Mouse (Mus musculus): ENCODE data around the gene Pla2g10. TPM values are rescaled to one million over a fixed set of nuclear protein-coding genes. Genes with fewer than 3 reads are reported as not detected.
"Not testable (repeated sequence)": the region's sequence is repeated elsewhere in the genome, so short reads cannot be mapped to it uniquely, and the experiment has no call there.

Pla2g10 gene
- polyA plus RNA-seq, 1 experiment from 2014 or later: 0.19 TPM

DNA sequence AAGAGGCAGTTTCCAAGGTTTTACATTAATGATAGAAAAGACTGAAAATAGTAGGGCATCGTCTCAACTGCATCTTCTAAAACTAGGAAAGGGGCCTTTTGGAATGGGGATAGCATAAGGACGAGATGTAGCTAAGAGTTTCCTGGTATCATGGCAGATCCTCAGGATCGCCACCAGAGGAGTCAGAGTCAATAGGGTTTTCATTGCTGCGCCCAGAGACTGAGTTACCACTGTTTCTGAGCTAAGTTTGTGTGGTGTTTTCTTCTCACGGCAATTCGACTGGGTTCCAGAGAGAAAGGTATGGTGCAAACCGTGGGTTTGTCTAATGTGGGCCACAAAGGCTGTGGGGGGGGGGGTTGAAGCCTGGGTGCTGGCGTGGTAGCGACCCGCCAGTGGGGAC lies 26.1 kb downstream of the Pla2g10 start:
- Histone ChIP-seq H3K36me3 (ENCODE audit: control insufficient read depth, insufficient read depth, low read length) (peaks cover 5% of the 10 kb centered on the region; the same call in 1 of the 2 replicates), H3K9ac (ENCODE audit: low read length) (no peak overlapping the region), H3K9me3 (ENCODE audit: control insufficient read depth, low read length) (no peaks in the 10 kb centered on the region), H3K4me3 (ENCODE audit: low read depth, low read length) (no peak overlapping the region), H3K27me3 (ENCODE audit: control insufficient read depth, insufficient read depth, low read length) (no peaks in the 10 kb centered on the region), H3K4me2 (no peak overlapping the region), H3K4me1 (ENCODE audit: control insufficient read depth, insufficient read depth, low read length) (no peaks in the 10 kb centered on the region), H3K27ac (ENCODE audit: low read depth, low read length) (no peak overlapping the region)
- ATAC-seq (ENCODE audit: low FRiP score) (no peak), DNase-seq (ENCODE audit: low spot score, missing footprints) (no peak)
- WGBS: 89% methylated on average over 10 of the region's 10 CpGs

- peaks cover 6% of the 10 kb centered on the region; the same call in 1 of the 2 replicates for H3K36me3 ChIP-seq (ENCODE audit: control insufficient read depth, insufficient read depth, low read length)
- WGBS: 95% methylated on average over 7 of the region's 7 CpGs
- ATAC-seq (ENCODE audit: low FRiP score): no peak
Measured at GRCm38 (mm10) chr16:13702184-13702583, 28.6 kb downstream of the Pla2g10 start.

GRCm38 (mm10) chr16:13698998-13699397 lies 31.8 kb downstream of the Pla2g10 start:
- Histone ChIP-seq H3K4me3 (ENCODE audit: low read depth, low read length) (no peak overlapping the region), H3K36me3 (ENCODE audit: control insufficient read depth, insufficient read depth, low read length) (peaks cover 15% of the 10 kb centered on the region), H3K27ac (ENCODE audit: low read depth, low read length) (no peak overlapping the region), H3K9ac (ENCODE audit: low read length) (no peak overlapping the region), H3K4me1 (ENCODE audit: control insufficient read depth, insufficient read depth, low read length) (no peaks in the 10 kb centered on the region), H3K9me3 (ENCODE audit: control insufficient read depth, low read length) (no peaks in the 10 kb centered on the region), H3K4me2 (no peak overlapping the region), H3K27me3 (ENCODE audit: control insufficient read depth, insufficient read depth, low read length) (no peaks in the 10 kb centered on the region)
- 89% methylated on average over 7 of the region's 7 CpGs for WGBS
- ATAC-seq (ENCODE audit: low FRiP score) (no peak), DNase-seq (ENCODE audit: low spot score, missing footprints) (no peak)

More at GRCm38 (mm10) chr16:13702184-13702583, 28.6 kb downstream of the Pla2g10 start:
- Histone ChIP-seq H3K4me1 (ENCODE audit: control insufficient read depth, insufficient read depth, low read length) (no peaks in the 10 kb centered on the region), H3K4me3 (ENCODE audit: low read depth, low read length) (no peak overlapping the region), H3K9me3 (ENCODE audit: control insufficient read depth, low read length) (no peaks in the 10 kb centered on the region), H3K9ac (ENCODE audit: low read length) (no peak overlapping the region), H3K27me3 (ENCODE audit: control insufficient read depth, insufficient read depth, low read length) (no peaks in the 10 kb centered on the region), H3K27ac (ENCODE audit: low read depth, low read length) (no peak overlapping the region), H3K4me2 (no peak overlapping the region)
- DNase-seq (ENCODE audit: low spot score, missing footprints): no peak

DNA sequence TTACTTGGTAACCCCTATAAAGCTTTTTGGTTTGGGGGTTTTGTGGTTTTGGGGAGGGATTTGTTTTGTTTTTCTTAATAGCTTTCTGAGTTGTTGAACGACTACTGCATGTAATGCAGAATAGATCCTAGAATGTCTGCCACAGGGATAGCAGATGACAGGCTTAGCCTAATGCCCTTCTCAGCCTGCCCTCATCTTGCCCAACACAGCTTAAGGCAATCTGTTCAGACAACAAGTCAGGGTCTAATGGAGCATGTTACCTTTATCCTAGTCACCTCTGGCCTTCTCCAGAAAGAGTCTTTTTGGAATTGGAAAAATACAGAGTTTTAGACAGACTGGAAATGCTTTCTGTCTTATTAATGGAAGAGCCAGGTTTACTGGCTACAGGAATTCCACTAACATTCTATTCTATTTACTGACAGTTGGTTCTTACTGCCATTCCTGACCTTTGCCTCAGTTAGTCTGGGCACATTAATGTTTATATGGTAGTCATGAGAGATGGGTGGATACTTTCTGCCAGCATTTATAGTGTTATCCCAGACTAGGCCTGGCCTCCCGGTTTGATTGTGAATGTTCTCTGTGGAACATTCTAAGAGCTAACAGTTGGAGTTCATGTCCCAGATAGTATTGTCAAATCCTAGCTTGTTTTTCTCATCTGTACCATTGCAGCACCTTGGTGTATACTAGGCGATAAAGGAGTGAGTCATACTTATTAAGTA lies 52.0 kb downstream of the Pla2g10 start:
- Histone ChIP-seq H3K4me1 (ENCODE audit: control insufficient read depth, insufficient read depth, low read length) (no peaks in the 10 kb centered on the region), H3K36me3 (ENCODE audit: control insufficient read depth, insufficient read depth, low read length) (peaks cover 9% of the 10 kb centered on the region), H3K9ac (ENCODE audit: low read length) (no peak overlapping the region), H3K27me3 (ENCODE audit: control insufficient read depth, insufficient read depth, low read length) (no peaks in the 10 kb centered on the region), H3K4me3 (ENCODE audit: low read depth, low read length) (no peak overlapping the region), H3K9me3 (ENCODE audit: control insufficient read depth, low read length) (no peaks in the 10 kb centered on the region), H3K27ac (ENCODE audit: low read depth, low read length) (no peak overlapping the region), H3K4me2 (no peak overlapping the region)
- DNase-seq (ENCODE audit: low spot score, missing footprints): no peak
- no peak for ATAC-seq (ENCODE audit: low FRiP score)
- WGBS: 93% methylated on average over 3 of the region's 3 CpGs

DNA sequence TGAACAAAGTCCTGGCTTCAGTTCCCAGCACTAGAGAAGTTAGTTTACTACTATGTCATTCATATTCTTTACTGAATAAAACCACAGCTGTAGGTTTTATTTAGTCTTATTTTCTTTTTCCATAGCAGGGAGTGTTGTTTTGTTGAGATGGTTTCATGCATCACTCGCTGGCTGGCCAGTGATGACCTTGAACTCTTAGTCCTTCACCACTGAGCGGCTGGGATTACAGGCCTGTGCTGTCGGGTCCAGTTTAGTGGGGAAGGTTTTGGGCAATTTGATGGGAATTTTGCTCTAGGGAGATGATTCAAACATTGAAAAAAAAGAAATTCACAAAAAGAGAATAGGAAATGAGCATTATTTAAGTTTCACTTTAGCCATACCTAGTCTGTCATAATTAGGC lies 56.3 kb downstream of the Pla2g10 start:
- no peaks in the 10 kb centered on the region for H3K9me3 ChIP-seq (ENCODE audit: control insufficient read depth, low read length)
- no peak overlapping the region for H3K27ac ChIP-seq (ENCODE audit: low read depth, low read length)
- no peak for ATAC-seq (ENCODE audit: low FRiP score)
- no peaks in the 10 kb centered on the region for H3K27me3 ChIP-seq (ENCODE audit: control insufficient read depth, insufficient read depth, low read length)
- WGBS: 91% methylated on average over 3 of the region's 3 CpGs
- peaks cover 5% of the 10 kb centered on the region for H3K4me1 ChIP-seq (ENCODE audit: control insufficient read depth, insufficient read depth, low read length)
- H3K36me3 ChIP-seq (ENCODE audit: control insufficient read depth, insufficient read depth, low read length): peaks cover 9% of the 10 kb centered on the region
- no peak overlapping the region for H3K4me3 ChIP-seq (ENCODE audit: low read depth, low read length)
- H3K9ac ChIP-seq (ENCODE audit: low read length): no peak overlapping the region
- no peak overlapping the region for H3K4me2 ChIP-seq
- no peak for DNase-seq (ENCODE audit: low spot score, missing footprints)

DNA sequence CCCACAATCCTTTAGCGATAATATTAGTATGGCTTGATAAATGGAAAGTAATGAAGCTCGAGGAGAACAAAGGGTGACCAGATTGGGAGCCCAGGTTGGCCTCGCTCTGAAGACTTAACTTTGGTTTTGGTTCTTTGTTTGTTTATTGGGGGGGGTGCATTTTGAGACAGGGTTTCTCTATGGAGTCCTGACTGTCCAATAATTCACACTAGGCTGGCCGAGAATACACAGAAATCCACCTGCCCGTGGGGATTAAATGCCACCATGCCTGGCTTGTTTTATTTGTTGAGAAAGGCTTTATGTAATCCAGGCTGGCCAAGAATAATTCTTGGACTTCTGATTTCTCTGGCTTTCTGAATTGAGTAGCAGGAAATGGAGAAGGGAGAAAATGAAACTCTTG lies 57.7 kb downstream of the Pla2g10 start:
- Histone ChIP-seq H3K4me2 (peak overlapping the region; percentile 85; the same call in 1 of the 2 replicates), H3K9ac (ENCODE audit: low read length) (no peak overlapping the region), H3K27ac (ENCODE audit: low read depth, low read length) (no peak overlapping the region), H3K4me3 (ENCODE audit: low read depth, low read length) (no peak overlapping the region), H3K9me3 (ENCODE audit: control insufficient read depth, low read length) (no peaks in the 10 kb centered on the region), H3K36me3 (ENCODE audit: control insufficient read depth, insufficient read depth, low read length) (peaks cover 9% of the 10 kb centered on the region), H3K27me3 (ENCODE audit: control insufficient read depth, insufficient read depth, low read length) (no peaks in the 10 kb centered on the region), H3K4me1 (ENCODE audit: control insufficient read depth, insufficient read depth, low read length) (peaks cover 5% of the 10 kb centered on the region)
- DNase-seq (ENCODE audit: low spot score, missing footprints) (no peak), ATAC-seq (ENCODE audit: low FRiP score) (no peak)
- WGBS: 84% methylated on average over 5 of the region's 5 CpGs

GRCm38 (mm10) chr16:13672386-13672898 lies 58.3 kb downstream of the Pla2g10 start:
- peaks cover 9% of the 10 kb centered on the region for H3K36me3 ChIP-seq (ENCODE audit: control insufficient read depth, insufficient read depth, low read length)
- H3K4me3 ChIP-seq (ENCODE audit: low read depth, low read length): peak overlapping the region; percentile 76
- peak overlapping the region; percentile 85 for H3K4me2 ChIP-seq
- no peaks in the 10 kb centered on the region for H3K27me3 ChIP-seq (ENCODE audit: control insufficient read depth, insufficient read depth, low read length)
- no peaks in the 10 kb centered on the region for H3K9me3 ChIP-seq (ENCODE audit: control insufficient read depth, low read length)
- 2% methylated on average over 20 of the region's 20 CpGs for WGBS
- peak overlapping the region; percentile 85 for H3K9ac ChIP-seq (ENCODE audit: low read length)
- DNase-seq (ENCODE audit: low spot score, missing footprints) (peak; percentile 94), ATAC-seq (ENCODE audit: low FRiP score) (peak; percentile 18; the same call in 1 of the 2 replicates)
- H3K4me1 ChIP-seq (ENCODE audit: control insufficient read depth, insufficient read depth, low read length): peaks cover 6% of the 10 kb centered on the region
- no peak overlapping the region for H3K27ac ChIP-seq (ENCODE audit: low read depth, low read length)

- peak within 1 kb of the TSS; percentile 76 for H3K4me3 ChIP-seq (ENCODE audit: low read depth, low read length)
- no peaks in the 10 kb centered on the region for H3K9me3 ChIP-seq (ENCODE audit: control insufficient read depth, low read length)
- WGBS: under 1% methylated on average over 54 of the region's 54 CpGs
- peaks cover 3% of the 10 kb centered on the region; the same call in 1 of the 2 replicates for H3K36me3 ChIP-seq (ENCODE audit: control insufficient read depth, insufficient read depth, low read length)
- peak; percentile 99 for DNase-seq (ENCODE audit: low spot score, missing footprints)
- ATAC-seq (ENCODE audit: low FRiP score): peak; percentile 94
- peak within 1 kb of the TSS; percentile 85 for H3K4me2 ChIP-seq
- H3K4me1 ChIP-seq (ENCODE audit: control insufficient read depth, insufficient read depth, low read length): peaks cover 8% of the 10 kb centered on the region
- no peaks in the 10 kb centered on the region for H3K27me3 ChIP-seq (ENCODE audit: control insufficient read depth, insufficient read depth, low read length)
- peak within 1 kb of the TSS; percentile 26; the same call in 1 of the 2 replicates for H3K27ac ChIP-seq (ENCODE audit: low read depth, low read length)
- H3K9ac ChIP-seq (ENCODE audit: low read length): peak within 1 kb of the TSS; percentile 85
Measured at GRCm38 (mm10) chr16:13671685-13672385, 58.9 kb downstream of the Pla2g10 start, which contains the start of the genes Bfar and 3110001I22Rik. Gene Bfar (plus strand): TSS chr16:13671858. Gene 3110001I22Rik (plus strand): TSS chr16:13671929.

DNA sequence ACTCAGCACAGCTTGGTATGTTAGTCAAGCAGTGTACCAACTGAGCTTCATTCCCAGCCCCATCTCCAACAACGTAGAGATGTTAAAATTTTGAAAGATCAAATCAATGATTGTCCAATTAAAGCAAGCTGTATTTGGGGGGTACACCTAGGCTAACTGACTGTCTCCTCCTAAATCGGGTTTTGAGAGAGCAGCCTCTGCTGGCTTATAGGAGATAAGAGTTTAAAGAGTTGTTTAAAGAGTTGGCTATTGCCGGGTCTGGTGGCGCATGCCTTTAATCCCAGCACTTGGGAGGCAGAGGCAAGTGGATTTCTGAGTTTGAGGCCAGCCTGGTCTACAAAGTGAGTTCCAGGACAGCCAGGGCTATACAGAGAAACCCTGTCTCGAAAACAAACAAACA lies 59.9 kb downstream of the Pla2g10 start:
- not testable (repeated sequence) for H3K9ac ChIP-seq (ENCODE audit: low read length); H3K27me3 ChIP-seq (ENCODE audit: control insufficient read depth, insufficient read depth, low read length); DNase-seq (ENCODE audit: low spot score, missing footprints); H3K4me2 ChIP-seq; ATAC-seq (ENCODE audit: low FRiP score); H3K27ac ChIP-seq (ENCODE audit: low read depth, low read length); H3K4me3 ChIP-seq (ENCODE audit: low read depth, low read length); H3K4me1 ChIP-seq (ENCODE audit: control insufficient read depth, insufficient read depth, low read length); H3K36me3 ChIP-seq (ENCODE audit: control insufficient read depth, insufficient read depth, low read length); H3K9me3 ChIP-seq (ENCODE audit: control insufficient read depth, low read length)
- WGBS: 80% methylated on average over 5 of the region's 5 CpGs

Data from midbrain, embryonic 11.5 days (tissue).